Mouse (Mus musculus): ENCODE results near the gene Spns1. TPM values are rescaled to one million over a fixed set of nuclear protein-coding genes. Genes with fewer than 3 reads are reported as not detected.

The Spns1 gene
- total RNA-seq (2023): 10 to 100 TPM; 61.0 to 76.6 TPM

GRCm38 (mm10) chr7:126377278-126378158, at the start of gene Spns1:
Gene Spns1 (minus strand): TSS chr7:126377450.

GRCm38 (mm10) chr7:126414725-126415124, 37.5 kb upstream of the Spns1 start, which contains the start of gene Cd19:
Gene Cd19 (minus strand): TSS chr7:126414889.

GRCm38 (mm10) chr7:126396298-126397119, 19.3 kb upstream of the Spns1 start, which contains the start of gene Nfatc2ip:
Gene Nfatc2ip (minus strand): TSS chr7:126396737.

GRCm38 (mm10) chr7:126369393-126369792, 7.9 kb downstream of the Spns1 start, which contains the start of gene Lat:
Gene Lat (minus strand): TSS chr7:126369570.

Other genes starting within 250 kb of the Spns1 start
- 100 to 1,000 TPM; 173 to 175 TPM for gene Xpo6, start 176.9 kb downstream of the Spns1 start, total RNA-seq (2023)
- 100 to 1,000 TPM; 176 to 192 TPM for gene Sbk1, start 104.8 kb downstream of the Spns1 start, total RNA-seq (2023)
- 1 to 10 TPM; 3.2 to 7.6 TPM for gene Lat, start 7.9 kb downstream of the Spns1 start, total RNA-seq (2023)
- gene Nfatc2ip, start 19.3 kb upstream of the Spns1 start, total RNA-seq (2023): 10 to 100 TPM; 29.8 to 34.3 TPM
- gene Cd19, start 37.4 kb upstream of the Spns1 start, total RNA-seq (2023): 1,000 to 10,000 TPM; 1,278 to 1,310 TPM
- gene Rabep2, start 51.3 kb upstream of the Spns1 start, total RNA-seq (2023): 100 to 1,000 TPM; 137 to 166 TPM
- gene Atp2a1, start 85.7 kb upstream of the Spns1 start, total RNA-seq (2023): under 1 TPM; 0.26 to 0.42 TPM
- 10 to 100 TPM; 77.7 to 83.1 TPM for gene Sh2b1, start 98.0 kb upstream of the Spns1 start, total RNA-seq (2023)
- gene Tufm, start 109.9 kb upstream of the Spns1 start, total RNA-seq (2023): 10 to 100 TPM; 55.4 to 55.7 TPM
- 100 to 1,000 TPM; 228 to 236 TPM for gene Atxn2l, start 126.0 kb upstream of the Spns1 start, total RNA-seq (2023)
- gene Eif3c, start 189.0 kb upstream of the Spns1 start, total RNA-seq (2023): 100 to 1,000 TPM; 152 to 156 TPM
- 1 to 10 TPM; 2.4 to 4.1 TPM for gene Apobr, start 207.5 kb upstream of the Spns1 start, total RNA-seq (2023)
- gene Cln3, start 208.4 kb upstream of the Spns1 start, total RNA-seq (2023): 10 to 100 TPM; 77.3 to 79.4 TPM
- not detected for gene Il27, start 217.5 kb upstream of the Spns1 start, total RNA-seq (2023)

Measured in B cell, adult 67 days (primary cell).